Mouse (Mus musculus): ENCODE results near the gene Ceacam1. TPM values are rescaled to one million over a fixed set of nuclear protein-coding genes. Genes with fewer than 3 reads are reported as not detected.

Gene Ceacam1
- total and polyA plus RNA-seq, 3 experiments = 3.1 to 25.1 (median 5.9) TPM

DNA sequence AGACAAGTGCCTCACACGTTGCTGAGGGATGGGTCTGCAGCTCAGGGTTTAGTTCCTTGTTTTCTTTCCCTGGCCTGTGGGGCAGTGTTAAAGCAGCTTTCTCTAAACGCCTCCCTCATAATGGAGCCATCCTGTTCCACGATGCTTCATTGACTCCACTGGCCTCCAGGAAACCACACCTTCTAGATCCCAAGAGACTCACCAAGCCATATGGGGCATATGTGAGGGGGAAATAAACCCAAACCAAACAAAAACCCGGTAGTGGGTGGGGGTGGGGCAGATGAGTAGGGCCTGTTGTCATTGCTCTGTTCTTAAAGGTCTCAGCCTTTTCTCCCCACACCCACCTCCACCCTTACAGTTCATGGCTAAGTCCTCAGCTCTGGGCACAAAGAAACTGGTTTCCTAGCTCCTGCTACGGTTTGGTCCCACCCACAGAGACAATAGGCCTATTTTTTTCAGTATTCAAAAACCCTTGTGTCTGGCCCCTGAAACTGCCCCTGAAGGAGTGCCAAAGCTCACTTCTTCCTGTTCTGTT, 44.3 kb downstream of the Ceacam1 start (continued):
- peak; percentile 76 for TF ChIP-seq MYC (IDR thresholded peaks at IDR 0.05; ENCODE audit: low read depth, low read length)
- TF ChIP-seq MAZ (IDR thresholded peaks at IDR 0.05; ENCODE audit: low read depth, low read length) = peak; percentile 75; the same call in 1 of the 2 replicates
- no peak for TF ChIP-seq MEF2A (IDR thresholded peaks at IDR 0.05; ENCODE audit: borderline replicate concordance, low read depth, low read length)
- TF ChIP-seq ZNF384 (IDR thresholded peaks at IDR 0.05; ENCODE audit: low read depth, low read length) = peak; percentile 93
- no peak; the same call in 1 of the 2 replicates for TF ChIP-seq MAFK (IDR thresholded peaks at IDR 0.05; ENCODE audit: insufficient replicate concordance, low read length)
- TF ChIP-seq JUND (conservative IDR thresholded peaks at IDR 0.05; ENCODE audit: low read depth, low read length) = peak; percentile 23; the same call in 1 of the 2 replicates
- no peak for TF ChIP-seq TBP (conservative IDR thresholded peaks at IDR 0.05; ENCODE audit: low read depth, low read length)
- no peak for TF ChIP-seq ZC3H11A (IDR thresholded peaks at IDR 0.05; ENCODE audit: low read depth, low read length)
- TF ChIP-seq CTCF (conservative IDR thresholded peaks at IDR 0.05 in 1 of 2, IDR thresholded peaks at IDR 0.05 in 1 of 2; ENCODE audit: low read depth in 2 of 2, low read length in 2 of 2) = no peak
- no peak for TF ChIP-seq UBTF (IDR thresholded peaks at IDR 0.05; ENCODE audit: low read depth, low read length)
- TF ChIP-seq TCF12 (IDR thresholded peaks at IDR 0.05; ENCODE audit: low read depth, low read length) = peak; percentile 52; the same call in 1 of the 2 replicates
- TF ChIP-seq BHLHE40 (IDR thresholded peaks at IDR 0.05; ENCODE audit: low read depth, low read length) = peak; percentile 53; the same call in 1 of the 2 replicates
- TF ChIP-seq RAD21 (IDR thresholded peaks at IDR 0.05; ENCODE audit: low read depth, low read length) = no peak
- peak; percentile 54; the same call in 1 of the 2 replicates for TF ChIP-seq IRF4 (IDR thresholded peaks at IDR 0.05; ENCODE audit: low read depth, low read length)
- peak; percentile 65 for TF ChIP-seq POLR2A (IDR thresholded peaks at IDR 0.05; ENCODE audit: low read depth, low read length)

DNA sequence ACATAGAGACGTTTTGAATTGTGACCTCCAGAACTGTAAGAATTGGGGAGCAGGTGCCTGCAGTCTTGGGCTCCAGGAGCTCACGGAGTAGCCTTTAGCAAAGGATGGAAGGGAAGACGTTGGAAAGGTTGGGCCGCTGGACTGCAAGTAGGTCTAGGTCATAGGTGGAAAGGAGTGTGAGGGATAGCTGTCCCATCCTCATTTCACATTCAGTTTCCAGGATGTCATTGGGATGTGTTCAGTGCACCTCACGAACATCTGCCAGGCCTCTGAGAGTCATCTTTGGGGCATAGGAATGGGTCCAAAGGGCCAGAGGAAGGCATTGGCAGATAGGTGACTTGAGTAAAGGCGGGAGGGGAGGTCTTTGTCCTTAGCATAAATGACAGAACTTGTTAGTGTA, 45.0 kb downstream of the Ceacam1 start:
- in situ Hi-C loops (cut with MboI; ENCODE audit: low pct_ligation_motif_present, low pct_unique_long_range_greater_than_20kb, low sequenced_read_pairs) = loop anchor here (5.0 kb wide), 2 partner anchors 45 to 165 kb away; partner anchors contain the start of gene Ceacam1
- Histone ChIP-seq H3K4me2 (ENCODE audit: insufficient read depth, low read depth, poor library complexity, severe bottlenecking) (peak overlapping the region; percentile 54), H3K79me2 (replicated peaks; ENCODE audit: control insufficient read depth, extremely low read depth, insufficient read depth, poor library complexity, severe bottlenecking) (no peaks in the 10 kb centered on the region), H3K4me3 (replicated peaks in 1 of 3; ENCODE audit: low read depth in 2 of 3, low read length in 2 of 3, poor library complexity in 1 of 3) (no peak overlapping the region), H3K27me3 (replicated peaks) (no peaks in the 10 kb centered on the region), H3K36me3 (replicated peaks in 1 of 2; ENCODE audit: control insufficient read depth in 1 of 2, insufficient read depth in 1 of 2, low read length in 1 of 2) (no peaks in the 10 kb centered on the region), H3K4me1 (ENCODE audit: control insufficient read depth in 1 of 2, insufficient read depth in 2 of 2) (peaks cover 30 to 84% of the 10 kb centered on the region in 2 experiments), H3K27ac (ENCODE audit: insufficient read depth, low read depth) (peak overlapping the region; percentile 86), H3K9ac (ENCODE audit: insufficient read depth, low read depth) (peak overlapping the region; percentile 28), H3K9me3 (replicated peaks; ENCODE audit: low read length) (no peaks in the 10 kb centered on the region)
- DNase-seq (ENCODE audit: extremely low read depth) = no peak
- TF ChIP-seq CHD1 (IDR thresholded peaks at IDR 0.05; ENCODE audit: low read depth, low read length) (no peak), USF2 (conservative IDR thresholded peaks at IDR 0.05; ENCODE audit: low read depth, low read length) (no peak), RAD21 (IDR thresholded peaks at IDR 0.05; ENCODE audit: low read depth, low read length) (no peak), JUND (conservative IDR thresholded peaks at IDR 0.05; ENCODE audit: low read depth, low read length) (no peak), SIN3A (IDR thresholded peaks at IDR 0.05; ENCODE audit: low read length) (no peak), CHD2 (IDR thresholded peaks at IDR 0.05; ENCODE audit: low read length) (no peak), UBTF (IDR thresholded peaks at IDR 0.05; ENCODE audit: low read depth, low read length) (no peak), SMC3 (IDR thresholded peaks at IDR 0.05; ENCODE audit: low read depth, low read length) (no peak), MEF2A (IDR thresholded peaks at IDR 0.05; ENCODE audit: borderline replicate concordance, low read depth, low read length) (no peak), ZMIZ1 (IDR thresholded peaks at IDR 0.05; ENCODE audit: low read depth, low read length) (no peak), KAT2A (IDR thresholded peaks at IDR 0.05; ENCODE audit: insufficient replicate concordance, low read length) (no peak), GABPA (IDR thresholded peaks at IDR 0.05; ENCODE audit: insufficient replicate concordance, low read depth, low read length) (no peak), MXI1 (IDR thresholded peaks at IDR 0.05; ENCODE audit: low read depth, low read length) (no peak), MAX (IDR thresholded peaks at IDR 0.05; ENCODE audit: low read length) (no peak), USF1 (IDR thresholded peaks at IDR 0.05; ENCODE audit: low read depth, low read length) (no peak), E2F4 (IDR thresholded peaks at IDR 0.05; ENCODE audit: insufficient replicate concordance, low read depth, low read length) (no peak)
- dilution Hi-C loops (cut with MboI; ENCODE audit: extremely low pct_ligation_motif_present, extremely low pct_unique_long_range_greater_than_20kb, low sequenced_read_pairs) = no loop called here
